Mouse (Mus musculus) retina, postnatal 7 days (tissue): ENCODE data around the gene Rad54l2.

Source experiments
- DNase-seq: peaks from one replicate; pipeline ENCODE4 v3.0.0-alpha.2; 2012; ENCODE audit warnings: low read depth, low spot score

The Rad54l2 gene

GRCm38 (mm10) chr9:106754311-106754710, 34.7 kb downstream of the Rad54l2 start:
- no peak for DNase-seq

DNA sequence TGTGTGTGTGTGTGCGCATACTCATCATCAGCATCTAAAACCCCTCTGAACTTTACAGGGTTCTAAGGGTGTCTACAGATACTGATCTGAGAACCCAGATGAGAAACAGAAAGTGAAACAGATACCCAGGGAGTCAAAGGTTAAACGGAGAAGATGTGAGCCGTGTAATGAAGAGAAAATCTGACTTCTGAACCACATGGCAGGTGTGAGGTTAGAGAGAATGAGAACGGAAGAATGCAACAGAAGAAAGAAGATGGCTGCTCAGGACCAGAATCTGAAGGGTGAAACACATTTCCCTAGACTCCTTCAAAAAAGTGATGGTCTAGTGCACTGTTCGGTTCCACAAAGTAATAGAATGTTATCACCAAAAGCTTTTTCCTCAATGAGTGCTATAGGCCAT, 36.9 kb downstream of the Rad54l2 start:
- DNase-seq = no peak

- DNase-seq = no peak
Measured at GRCm38 (mm10) chr9:106739962-106740361, 49.0 kb downstream of the Rad54l2 start.

GRCm38 (mm10) chr9:106739056-106739455, 49.9 kb downstream of the Rad54l2 start:
- DNase-seq = no peak

DNA sequence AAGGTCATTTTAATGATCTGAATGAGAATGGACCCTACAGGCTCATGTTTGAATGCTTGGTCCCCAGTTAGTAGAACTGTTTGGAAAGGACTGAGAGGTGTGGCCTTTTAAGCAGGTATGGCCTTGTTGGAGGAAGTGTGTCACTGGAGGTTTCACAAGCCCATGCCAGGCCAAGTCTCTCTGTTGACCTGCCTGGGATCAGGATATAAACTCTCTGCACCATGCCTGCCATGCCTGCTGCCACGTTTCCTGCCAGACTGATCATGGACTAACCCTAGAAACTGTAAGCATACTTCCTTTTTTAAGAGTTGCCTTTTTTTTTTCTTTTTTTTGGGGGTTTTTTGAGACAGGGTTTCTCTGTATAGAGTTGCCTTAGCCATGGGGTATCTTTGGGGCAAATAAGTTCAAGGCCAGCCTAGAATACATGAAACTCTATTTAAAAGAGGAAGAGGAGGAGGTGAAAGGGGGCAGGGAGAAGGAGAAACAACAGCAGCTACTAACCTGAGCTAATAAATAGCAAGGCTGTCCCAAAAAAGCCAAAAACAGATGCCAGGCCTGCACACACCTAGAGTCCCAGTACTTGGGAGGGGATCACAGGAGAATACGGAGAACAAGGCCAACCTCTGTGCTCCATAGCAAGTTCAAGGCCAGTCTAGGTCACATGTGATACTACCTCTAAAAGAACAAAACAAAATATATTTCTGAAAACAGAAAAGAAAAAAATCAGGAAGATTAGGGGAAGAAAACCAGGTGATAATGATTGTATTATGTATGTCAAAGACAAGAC, 50.6 kb downstream of the Rad54l2 start:
- no peak for DNase-seq

DNA sequence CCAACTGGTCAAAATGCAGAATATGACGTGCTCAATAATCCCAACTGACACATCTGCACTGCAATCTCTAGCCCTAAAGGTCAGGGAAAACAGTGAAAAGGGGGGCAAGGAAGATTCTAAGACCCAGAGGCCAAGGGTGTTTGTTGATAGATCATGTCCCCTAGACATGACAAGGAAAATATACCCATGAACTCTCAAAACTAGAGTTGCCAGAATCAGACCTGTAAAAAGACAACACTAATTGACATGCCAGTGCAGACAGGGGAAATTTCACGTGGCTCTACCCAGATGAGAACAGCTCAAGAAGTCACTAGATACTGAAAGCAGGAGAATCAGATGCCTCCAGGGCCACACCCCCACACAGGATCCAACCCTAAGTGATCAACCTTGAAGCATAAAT, 55.3 kb downstream of the Rad54l2 start:
- DNase-seq = no peak

DNA sequence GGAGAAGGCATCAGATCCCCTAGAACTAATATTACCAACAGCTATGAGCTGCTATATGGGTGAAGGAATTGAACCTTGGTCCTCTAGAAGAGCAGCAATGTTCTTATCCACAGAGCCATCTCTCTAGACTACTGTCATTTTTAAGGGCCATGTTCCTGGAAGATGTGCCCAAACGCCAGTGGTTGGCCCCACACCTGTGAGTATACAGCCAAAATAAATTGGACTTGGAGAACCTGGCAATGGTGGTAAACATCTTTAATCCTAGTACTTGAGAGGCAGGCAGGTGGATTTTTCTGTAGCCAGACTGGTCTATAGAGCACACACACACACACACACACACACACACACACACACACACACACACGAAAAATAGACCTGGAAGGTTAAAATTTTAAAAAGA, 59.6 kb downstream of the Rad54l2 start:
- no peak for DNase-seq

DNA sequence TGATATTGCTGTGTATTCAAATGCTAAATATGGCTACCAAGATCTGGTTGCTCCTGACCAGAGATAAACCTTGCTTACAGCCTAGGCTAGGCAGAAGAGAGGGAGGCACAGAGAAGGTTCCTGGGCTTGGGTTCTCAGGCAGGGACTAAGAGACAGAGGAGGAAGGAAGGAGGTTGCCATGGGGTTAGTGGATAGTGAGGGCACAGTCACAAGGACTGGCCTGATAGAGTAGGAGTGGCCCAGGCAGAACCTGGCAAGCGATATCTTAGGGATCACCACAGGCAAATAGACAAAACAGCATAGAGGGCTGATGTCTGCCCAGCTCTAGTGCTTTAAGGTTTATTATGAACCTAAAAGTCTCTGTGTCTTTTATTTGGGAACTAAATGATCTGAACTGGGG, 62.1 kb downstream of the Rad54l2 start:
- no peak for DNase-seq

GRCm38 (mm10) chr9:106725435-106725834, 63.6 kb downstream of the Rad54l2 start:
- DNase-seq = no peak

GRCm38 (mm10) chr9:106724864-106725263, 64.1 kb downstream of the Rad54l2 start:
- no peak for DNase-seq

DNA sequence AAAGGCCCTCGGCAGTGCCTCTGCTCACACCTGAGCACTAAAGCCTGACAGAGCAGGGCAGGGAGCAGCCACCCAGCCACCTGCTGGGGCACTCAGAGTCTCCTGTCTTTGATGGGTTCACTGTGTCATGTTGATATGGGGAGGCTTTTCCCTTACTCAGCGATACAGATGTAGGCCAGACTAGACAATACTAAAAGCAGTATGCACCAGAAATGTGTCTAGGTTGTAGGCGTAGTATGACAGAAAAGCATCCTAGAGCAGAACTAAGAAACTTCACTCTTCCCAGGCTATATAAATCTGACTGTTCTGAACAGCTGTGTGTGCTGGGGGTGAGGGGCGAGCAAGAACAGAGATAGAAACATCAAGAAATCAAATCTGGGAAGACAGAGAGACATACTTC, 72.3 kb downstream of the Rad54l2 start:
- DNase-seq = no peak

DNA sequence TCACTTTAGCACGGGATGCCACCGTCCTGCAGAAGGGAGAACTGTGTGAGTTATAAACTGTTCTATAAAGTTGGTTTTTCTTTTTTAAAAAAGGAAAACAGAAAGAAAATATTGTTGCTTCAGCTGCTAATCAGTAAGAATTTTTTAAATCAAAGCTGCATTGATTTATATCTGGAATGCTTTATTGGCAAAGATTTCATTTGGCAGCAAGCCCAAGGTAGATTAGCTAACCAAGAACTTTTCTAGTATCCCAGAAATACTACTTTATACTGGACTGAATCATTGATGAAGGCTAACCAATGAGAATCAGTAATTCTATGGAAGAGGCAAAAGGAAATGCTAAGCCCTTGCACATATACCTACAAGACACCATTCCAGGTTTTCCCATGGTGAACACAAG, 72.8 kb downstream of the Rad54l2 start:
- no peak for DNase-seq

DNA sequence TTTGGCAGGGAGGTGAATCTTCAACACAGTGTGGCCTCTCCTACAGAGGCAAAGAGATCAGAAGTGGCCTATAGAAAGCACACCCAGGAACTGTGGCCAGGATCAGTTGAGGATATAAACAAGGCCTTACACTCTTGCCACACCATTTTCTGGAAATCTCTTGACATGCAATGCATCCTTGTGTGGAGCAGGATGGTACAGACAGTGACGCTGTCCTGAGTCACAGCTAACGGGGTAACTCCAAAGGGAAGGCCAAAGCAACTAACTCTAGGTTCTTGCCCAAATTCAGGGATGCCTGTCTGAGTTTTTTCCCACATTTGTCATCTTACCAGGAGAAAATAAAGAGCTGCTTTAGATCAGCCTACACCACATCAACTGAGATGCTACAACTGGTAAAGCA, 76.5 kb downstream of the Rad54l2 start:
- DNase-seq = no peak

- peak; percentile 31 for DNase-seq
Measured at GRCm38 (mm10) chr9:106692973-106693481, 96.0 kb downstream of the Rad54l2 start.

GRCm38 (mm10) chr9:106688834-106689233, 100.2 kb downstream of the Rad54l2 start:
- no peak for DNase-seq

DNA sequence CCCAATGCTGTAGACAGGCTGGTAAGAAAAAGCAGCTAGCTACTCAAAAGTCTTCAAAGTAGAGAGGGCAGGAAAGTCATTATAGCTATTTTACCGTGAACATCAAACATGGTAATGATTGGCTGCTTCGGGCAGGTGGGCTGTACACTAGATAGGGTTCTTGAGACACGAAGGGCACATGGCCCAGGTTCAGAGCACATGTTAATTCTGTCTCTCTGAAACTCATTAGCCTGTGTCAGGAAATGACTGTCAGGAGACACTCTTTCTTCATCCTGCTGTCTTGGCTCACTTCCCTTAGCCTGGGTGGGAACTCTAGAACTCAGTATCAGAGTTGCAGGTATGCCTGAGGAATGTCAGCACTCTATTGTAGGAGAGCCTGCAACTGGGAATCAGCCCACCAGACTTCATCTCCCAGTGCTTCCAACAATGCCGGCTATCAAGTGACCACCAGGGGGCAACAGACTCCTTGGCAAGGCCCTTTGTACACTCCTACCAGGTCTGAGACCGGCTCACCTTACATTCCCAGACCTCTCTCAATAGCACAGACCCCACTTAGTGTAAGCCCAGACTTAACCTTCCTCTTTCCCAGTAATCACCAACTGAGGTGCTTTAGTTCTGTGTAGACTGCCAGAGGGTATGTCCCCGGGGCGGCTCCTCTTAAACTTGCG, 101.9 kb downstream of the Rad54l2 start:
- peak; percentile 75 for DNase-seq

- DNase-seq = peak; percentile 70
Measured at GRCm38 (mm10) chr9:106685249-106686101, 103.5 kb downstream of the Rad54l2 start, which contains the start of gene Tex264. Gene Tex264 (minus strand): TSS chr9:106685927.

- DNase-seq = no peak
Measured at GRCm38 (mm10) chr9:106684918-106685248, 104.1 kb downstream of the Rad54l2 start.

- no peak for DNase-seq
Measured at GRCm38 (mm10) chr9:106684093-106684872, 104.7 kb downstream of the Rad54l2 start.

GRCm38 (mm10) chr9:106681026-106681425, 108.0 kb downstream of the Rad54l2 start:
- no peak for DNase-seq

GRCm38 (mm10) chr9:106678242-106678641, 110.8 kb downstream of the Rad54l2 start:
- no peak for DNase-seq
